Mouse (Mus musculus) embryonic fibroblast, embryonic 13.5 days (primary cell): ENCODE measurements around the gene Kcnj6. TPM values are rescaled to one million over a fixed set of nuclear protein-coding genes. Genes with fewer than 3 reads are reported as not detected.

Experiments used
- H3K27ac ChIP-seq: 2 replicates; pipeline ENCODE4 v1.5.1; 2012; ENCODE audit warnings: low read length, control low read depth, inconsistent platforms; ENCODE audit not compliant: insufficient read depth
- H3K4me1 ChIP-seq: 2 replicates; pipeline ENCODE4 v1.6.1; 2011; ENCODE audit warnings: low read length; ENCODE audit not compliant: control insufficient read depth, insufficient read depth
- H3K4me3 ChIP-seq: 2 replicates; pipeline ENCODE4 v1.5.1; 2011; ENCODE audit warnings: mild to moderate bottlenecking, control low read depth, low read length; ENCODE audit not compliant: insufficient read depth
- CTCF ChIP-seq: IDR thresholded peaks from 2 replicates; pipeline ENCODE4 v1.5.1; 2011; ENCODE audit warnings: mild to moderate bottlenecking, control low read depth, low read length, moderate library complexity, borderline replicate concordance; ENCODE audit not compliant: insufficient read depth
- POLR2A ChIP-seq: IDR thresholded peaks from 2 replicates; pipeline ENCODE4 v1.6.1; 2011; ENCODE audit warnings: low read depth, mild to moderate bottlenecking, control low read depth, low read length, moderate library complexity
- polyA plus RNA-seq: library from polyadenylated mRNA; stranded (reverse); fragments of >200 nt; gene quantifications from 2 replicates; pipeline ENCODE4 v1.2.4, GENCODE M21; 2011; ENCODE audit warnings: low read depth; ENCODE audit not compliant: missing spikeins, insufficient read length

The Kcnj6 gene
- polyA plus RNA-seq, 1 experiment = not detected

GRCm38 (mm10) chr16:94855990-94856389, 141.5 kb downstream of the Kcnj6 start:
- no peak for TF ChIP-seq POLR2A
- no peak for TF ChIP-seq CTCF
- H3K4me1 ChIP-seq = no peaks in the 10 kb centered on the region

GRCm38 (mm10) chr16:94852407-94853160, 144.9 kb downstream of the Kcnj6 start:
- no peak overlapping the region for H3K4me3 ChIP-seq
- TF ChIP-seq POLR2A (no peak), CTCF (no peak)
- H3K27ac ChIP-seq = no peak overlapping the region
- no peaks in the 10 kb centered on the region for H3K4me1 ChIP-seq

More at GRCm38 (mm10) chr16:94855990-94856389, 141.5 kb downstream of the Kcnj6 start:
- H3K27ac ChIP-seq = no peak overlapping the region
- H3K4me3 ChIP-seq = no peak overlapping the region

GRCm38 (mm10) chr16:94850393-94850792, 147.1 kb downstream of the Kcnj6 start:
- Histone ChIP-seq H3K4me1 (no peaks in the 10 kb centered on the region), H3K4me3 (no peak overlapping the region), H3K27ac (no peak overlapping the region)
- TF ChIP-seq CTCF = no peak
- no peak for TF ChIP-seq POLR2A

- H3K4me1 ChIP-seq = no peaks in the 10 kb centered on the region
Observed at GRCm38 (mm10) chr16:94845996-94846395, 151.5 kb downstream of the Kcnj6 start.

DNA sequence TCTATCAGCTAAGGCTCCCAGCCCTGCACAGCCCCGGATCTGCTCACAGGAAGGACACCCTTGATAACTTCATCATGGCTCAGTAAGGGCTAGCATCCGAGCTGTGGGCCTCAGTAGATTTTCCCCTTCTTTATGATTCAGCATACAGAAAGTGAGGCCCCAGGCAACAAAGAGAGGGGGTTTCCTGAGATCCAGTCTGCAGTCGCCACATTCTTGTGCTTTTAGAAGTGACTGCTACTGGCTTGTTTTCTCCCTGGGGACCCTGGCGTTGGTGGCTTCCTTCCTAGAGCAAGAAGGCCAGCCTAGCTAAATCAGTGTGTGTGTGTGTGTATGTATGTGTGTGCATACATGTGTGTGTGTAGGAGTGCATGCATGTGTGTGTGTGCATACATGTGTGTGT, 152.7 kb downstream of the Kcnj6 start:
- Histone ChIP-seq H3K4me1 (no peaks in the 10 kb centered on the region), H3K27ac (no peak overlapping the region), H3K4me3 (no peak overlapping the region)
- no peak for TF ChIP-seq POLR2A

More at GRCm38 (mm10) chr16:94845996-94846395, 151.5 kb downstream of the Kcnj6 start:
- no peak overlapping the region for H3K27ac ChIP-seq
- H3K4me3 ChIP-seq = no peak overlapping the region
- TF ChIP-seq POLR2A (no peak), CTCF (no peak)

DNA sequence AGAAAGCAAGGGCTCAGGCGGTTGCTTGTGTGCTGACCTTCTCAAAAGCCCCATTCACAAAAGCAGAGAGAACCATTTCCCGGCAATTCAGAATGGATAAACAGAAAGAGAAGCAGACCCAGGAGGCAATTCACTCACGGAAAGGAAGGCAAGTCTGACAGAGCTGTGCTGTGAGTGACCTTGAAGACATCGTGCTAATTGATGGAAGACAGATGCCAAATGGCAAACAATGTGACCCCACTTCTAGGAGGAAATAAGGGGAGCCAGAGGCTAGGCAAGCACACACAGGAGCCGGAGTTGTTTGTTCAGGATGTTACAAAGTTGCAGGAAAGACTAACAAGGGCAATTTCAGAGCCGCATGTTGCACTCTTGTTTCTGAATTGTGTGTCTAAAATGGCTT, 158.1 kb downstream of the Kcnj6 start:
- no peak overlapping the region for H3K27ac ChIP-seq
- no peak for TF ChIP-seq POLR2A
- TF ChIP-seq CTCF = no peak
- no peak overlapping the region for H3K4me3 ChIP-seq

DNA sequence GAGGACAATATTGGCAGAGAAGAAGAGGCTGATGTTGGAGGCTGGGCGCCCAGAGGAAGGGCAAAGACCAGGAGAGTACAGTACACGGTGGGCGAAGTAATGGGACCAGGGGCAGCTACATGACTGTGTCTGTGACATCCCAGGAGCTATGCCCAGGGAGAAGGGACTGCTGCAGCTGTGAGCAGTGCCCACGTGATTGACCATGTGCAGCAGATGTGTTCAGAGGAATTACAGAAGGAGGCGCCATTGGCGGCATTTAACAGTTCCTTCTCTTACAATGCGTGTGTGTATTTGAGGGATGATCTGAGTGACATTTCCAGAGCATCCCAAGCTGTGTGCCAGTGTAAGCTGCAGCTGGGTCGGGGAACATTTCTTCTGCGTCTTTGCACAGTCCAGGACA, 159.6 kb downstream of the Kcnj6 start:
- no peak for TF ChIP-seq POLR2A
- no peak for TF ChIP-seq CTCF
- no peak overlapping the region for H3K27ac ChIP-seq
- no peak overlapping the region for H3K4me3 ChIP-seq
- H3K4me1 ChIP-seq = no peaks in the 10 kb centered on the region

More for the DNA sequence above, 158.1 kb downstream of the Kcnj6 start:
- H3K4me1 ChIP-seq = no peaks in the 10 kb centered on the region

- no peak for TF ChIP-seq POLR2A
- TF ChIP-seq CTCF = no peak
- Histone ChIP-seq H3K27ac (no peak overlapping the region), H3K4me1 (no peaks in the 10 kb centered on the region), H3K4me3 (no peak overlapping the region)
Observed at GRCm38 (mm10) chr16:94834502-94834901, 163.0 kb downstream of the Kcnj6 start.

- Histone ChIP-seq H3K4me1 (no peaks in the 10 kb centered on the region), H3K4me3 (no peak overlapping the region), H3K27ac (no peak overlapping the region)
- no peak for TF ChIP-seq POLR2A
- no peak for TF ChIP-seq CTCF
Observed at GRCm38 (mm10) chr16:94828166-94828565, 169.3 kb downstream of the Kcnj6 start.

- no peak overlapping the region for H3K27ac ChIP-seq
- H3K4me3 ChIP-seq = no peak overlapping the region
- H3K4me1 ChIP-seq = no peaks in the 10 kb centered on the region
- TF ChIP-seq POLR2A = no peak
- TF ChIP-seq CTCF = no peak
Observed at GRCm38 (mm10) chr16:94827092-94827585, 170.4 kb downstream of the Kcnj6 start.

- no peaks in the 10 kb centered on the region for H3K4me1 ChIP-seq
- TF ChIP-seq CTCF (no peak), POLR2A (no peak)
- H3K4me3 ChIP-seq = no peak overlapping the region
- no peak overlapping the region for H3K27ac ChIP-seq
Observed at GRCm38 (mm10) chr16:94825274-94825673, 172.2 kb downstream of the Kcnj6 start.
